In genomic region chr2:18100914-18101313, GRCm38 (mm10) we compare ENCODE assay signal across 12 mouse cellular contexts. TPM values are rescaled to one million over a fixed set of nuclear protein-coding genes. Genes with fewer than 3 reads are reported as not detected.
DNase-seq lines count a peak whose midpoint lies in the region; ATAC-seq and TF ChIP-seq lines count a peak whose summit lies in the region.
"Had no signal": no experiment of that assay in that cellular context is flagged by ENCODE, and none has a peak within 500 bp of the region (broad histone marks: within the 10 kb centered on the region; RNA-seq: fewer than 3 reads in every experiment).

No protein-coding gene starts in this region.

- 0 out of 2 replicates have a peak, but pooled peaks have one; percentile 54 for ATAC-seq in liver, embryonic 13.5 days (ENCODE audit: low read depth)
- ATAC-seq in hindbrain, embryonic 12.5 days (ENCODE audit: low FRiP score) = no peak

- no peak overlapping the region for H3K4me2 ChIP-seq in liver, embryonic 13.5 days
- H3K4me2 ChIP-seq in hindbrain, embryonic 12.5 days (replicated peaks) = no peak overlapping the region
- H3K4me2 ChIP-seq: stomach, embryonic 15.5 days had no signal

- no peak overlapping the region for H3K4me3 ChIP-seq in left cerebral cortex, adult 2 months
- H3K4me3 ChIP-seq in E14TG2a.4 (replicated peaks; ENCODE audit: low read length) = no peak overlapping the region
- no peak overlapping the region for H3K4me3 ChIP-seq in liver, embryonic 13.5 days (replicated peaks)
- H3K4me3 ChIP-seq in hindbrain, embryonic 12.5 days = no peak overlapping the region
- H3K4me3 ChIP-seq: stomach, embryonic 15.5 days had no signal

- no peak overlapping the region for H3K9ac ChIP-seq in liver, embryonic 13.5 days
- no peak overlapping the region for H3K9ac ChIP-seq in hindbrain, embryonic 12.5 days
- H3K9ac ChIP-seq: stomach, embryonic 15.5 days had no signal

- H3K9me3 ChIP-seq in E14TG2a.4 (ENCODE audit: low read length) = no peaks in the 10 kb centered on the region
- no peaks in the 10 kb centered on the region for H3K9me3 ChIP-seq in liver, embryonic 13.5 days (replicated peaks)
- H3K9me3 ChIP-seq in hindbrain, embryonic 12.5 days (replicated peaks) = 0 out of 2 replicates have a peak, but pooled peaks cover 6% of the 10 kb centered on the region
- H3K9me3 ChIP-seq: stomach, embryonic 15.5 days had no signal

- no peak for DNase-seq in left cerebral cortex, adult 2 months (ENCODE audit: extremely low spot score in 1 of 2, low spot score in 2 of 2)
- DNase-seq in left cerebral cortex, adult 8-10 months (ENCODE audit: low spot score in 2 of 2) = no peak
- DNase-seq in A20 (ENCODE audit: low read depth, low spot score) = peak; percentile 45
- DNase-seq in liver, embryonic 13.5 days = no peak
- no peak for DNase-seq in adrenal gland, adult 2 months
- DNase-seq: gastrocnemius, postnatal 10 days; kidney, adult 8-10 months had no signal

- H3K4me1 ChIP-seq in E14TG2a.4 (replicated peaks; ENCODE audit: low read depth, low read length) = peaks cover 6% of the 10 kb centered on the region; the same call in 1 of the 2 replicates
- H3K4me1 ChIP-seq in liver, embryonic 13.5 days (replicated peaks) = peaks cover 6% of the 10 kb centered on the region
- no peaks in the 10 kb centered on the region for H3K4me1 ChIP-seq in hindbrain, embryonic 12.5 days
- H3K4me1 ChIP-seq: stomach, embryonic 15.5 days had no signal

- peaks cover 36% of the 10 kb centered on the region for H3K36me3 ChIP-seq in E14TG2a.4 (ENCODE audit: insufficient read depth, low read length)
- peaks cover 32% of the 10 kb centered on the region for H3K36me3 ChIP-seq in liver, embryonic 13.5 days
- peaks cover 31% of the 10 kb centered on the region for H3K36me3 ChIP-seq in hindbrain, embryonic 12.5 days

- intact Hi-C loops in left cerebral cortex, adult 2 months (cut with DNase I) = no loop called here

- WGBS in liver, embryonic 13.5 days (ENCODE audit: insufficient replicate concordance) = 82% methylated on average over 2 of the region's 2 CpGs
- 97% methylated on average over 2 of the region's 2 CpGs for WGBS in hindbrain, embryonic 12.5 days

- peak; percentile 23 for TF ChIP-seq CTCF in left cerebral cortex, adult 2 months (IDR thresholded peaks at IDR 0.05)
- TF ChIP-seq CTCF in E14TG2a.4 (conservative IDR thresholded peaks at IDR 0.05; ENCODE audit: low read length) = peak; percentile 27

- H3K27ac ChIP-seq in left cerebral cortex, adult 2 months = no peak overlapping the region
- H3K27ac ChIP-seq in liver, embryonic 13.5 days = no peak overlapping the region
- no peak overlapping the region for H3K27ac ChIP-seq in hindbrain, embryonic 12.5 days
- H3K27ac ChIP-seq: macrophage; stomach, embryonic 15.5 days had no signal

- no peaks in the 10 kb centered on the region for H3K27me3 ChIP-seq in E14TG2a.4 (ENCODE audit: insufficient read depth, low read length)
- H3K27me3 ChIP-seq in liver, embryonic 13.5 days = no peaks in the 10 kb centered on the region
- no peaks in the 10 kb centered on the region for H3K27me3 ChIP-seq in hindbrain, embryonic 12.5 days
- H3K27me3 ChIP-seq: stomach, embryonic 15.5 days had no signal

RNA-seq across cellular contexts. Expression of gene Mllt10, which starts 45.9 kb away (rescaled TPM):
- 10 to 100 TPM; 51.6 to 52.1 TPM for total RNA-seq in left cerebral cortex, adult 2 months (2021)
- 10 to 100 TPM; 53.3 to 62.7 (median 56.5) TPM for total RNA-seq in left cerebral cortex, adult 8-10 months (2022)
- polyA plus RNA-seq in liver, embryonic 13.5 days (2015; fragmentation: Nextera tagmentation; extraction: Ambion mirVana) = 29.1 and 34.3 TPM in 2 replicates
- total RNA-seq in adrenal gland, adult 2 months (2021) = 10 to 100 TPM; 42.8 to 44.6 TPM
- 22.6 and 23.2 TPM in 2 replicates for polyA plus RNA-seq in adrenal gland, adult 2 months (2012; rRNA removed)
- polyA plus RNA-seq in hindbrain, embryonic 12.5 days (2016; fragmentation: Nextera tagmentation; extraction: Ambion mirVana) = 65.1 and 70.8 TPM in 2 replicates

RNA-seq across cellular contexts. Expression of gene Skida1, which starts 52.1 kb away (rescaled TPM):
- total RNA-seq in left cerebral cortex, adult 2 months (2021) = 1 to 10 TPM; 7.4 to 8.0 TPM
- 10 to 100 TPM in 1 of 4 experiments, 1 to 10 TPM in 3; 7.9 to 10.6 (median 8.5) TPM for total RNA-seq in left cerebral cortex, adult 8-10 months (2022)
- 0.47 and 0.95 TPM in 2 replicates for polyA plus RNA-seq in liver, embryonic 13.5 days (2015; fragmentation: Nextera tagmentation; extraction: Ambion mirVana)
- total RNA-seq in adrenal gland, adult 2 months (2021) = 1 to 10 TPM; 2.3 to 3.8 TPM
- 1.8 and 3.1 TPM in 2 replicates for polyA plus RNA-seq in adrenal gland, adult 2 months (2012; rRNA removed)
- polyA plus RNA-seq in hindbrain, embryonic 12.5 days (2016; fragmentation: Nextera tagmentation; extraction: Ambion mirVana) = 17.7 and 19.4 TPM in 2 replicates
- total RNA-seq: common myeloid progenitor, adult 5-6 weeks had no signal
- polyA plus RNA-seq: macrophage had no signal
